ENCODE assay signal across 9 mouse cellular contexts in the genomic region with DNA sequence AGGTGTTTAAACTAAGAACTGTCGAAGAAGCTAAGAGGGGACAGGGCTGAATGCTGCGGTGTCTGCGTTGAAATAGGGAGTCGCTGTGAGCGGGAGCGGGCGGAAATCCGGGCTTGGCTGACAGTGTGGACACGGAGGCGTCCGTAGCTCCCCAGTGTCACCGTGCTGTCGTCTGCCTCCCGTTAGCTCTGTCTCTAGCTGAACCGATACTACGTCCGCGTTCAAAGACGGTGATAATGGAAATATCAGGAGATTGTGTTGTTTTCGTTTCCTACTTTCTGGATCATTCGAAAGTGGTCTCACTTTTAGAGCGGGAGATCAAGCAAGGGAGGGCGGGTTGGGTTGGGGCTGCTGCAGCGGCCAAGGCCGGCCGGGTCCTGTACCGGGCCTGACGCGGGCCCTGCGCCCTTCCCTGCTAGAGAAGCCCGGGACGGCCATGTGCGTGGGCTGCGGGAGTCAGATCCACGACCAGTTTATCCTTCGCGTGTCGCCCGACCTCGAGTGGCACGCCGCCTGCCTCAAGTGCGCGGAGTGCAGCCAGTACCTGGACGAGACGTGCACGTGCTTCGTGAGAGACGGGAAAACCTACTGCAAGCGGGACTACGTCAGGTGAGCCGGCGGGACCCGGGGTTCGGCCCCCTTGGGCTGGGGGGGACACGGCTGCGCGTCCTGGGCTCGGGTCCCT. TPM values are rescaled to one million over a fixed set of nuclear protein-coding genes. Genes with fewer than 3 reads are reported as not detected.
DNase-seq lines count a peak whose midpoint lies in the region; ATAC-seq lines count a peak whose summit lies in the region.
"Had no signal": no experiment of that assay in that cellular context is flagged by ENCODE, and none has a peak within 500 bp of the region (broad histone marks: within the 10 kb centered on the region; RNA-seq: fewer than 3 reads in every experiment).

No protein-coding gene starts in this region.

- DNase-seq in ovary, postnatal 36 days (ENCODE audit: low spot score), result peak; percentile 41
- DNase-seq in ovary, postnatal 14 days (ENCODE audit: low spot score), result no peak
- peak; percentile 43 to 52 for DNase-seq in cerebellum, postnatal 10 days
- peak; percentile 33 to 39 for DNase-seq in gastrocnemius, postnatal 4 days (ENCODE audit: low spot score in 2 of 2)
- DNase-seq in kidney, adult 18-20 months, result peak; percentile 60
- peak; percentile 34 to 44 for DNase-seq in lung, postnatal 4 days
- DNase-seq in spleen, postnatal 14 days (ENCODE audit: low spot score in 2 of 2), result no peak

- no peak for ATAC-seq in granulocyte monocyte progenitor cell, adult 5-6 weeks (replicated peaks; ENCODE audit: poor library complexity, severe bottlenecking)

RNA-seq across cellular contexts. Expression of gene Isl2, which starts 3.4 kb away (rescaled TPM):
- total RNA-seq in gastrocnemius, postnatal 4 days (2021), result not detected
- not detected in 2 replicates for total RNA-seq in granulocyte monocyte progenitor cell, adult 5-6 weeks (2014; fragmentation: Nextera tagmentation)
- not detected in 2 replicates for total RNA-seq in granulocyte monocyte progenitor cell, adult 5-6 weeks (2017)
- total RNA-seq: left cerebral cortex, adult 18-20 months had no signal

RNA-seq across cellular contexts. Expression of gene Etfa, which starts 29.8 kb away (rescaled TPM):
- total RNA-seq in gastrocnemius, postnatal 4 days (2021), result 100 to 1,000 TPM; 212 to 213 TPM
- total RNA-seq in granulocyte monocyte progenitor cell, adult 5-6 weeks (2014; fragmentation: Nextera tagmentation), result 79.9 and 109 TPM in 2 replicates
- total RNA-seq in granulocyte monocyte progenitor cell, adult 5-6 weeks (2017), result 67.4 and 84.7 TPM in 2 replicates

Comparison
In these comparisons a context has a peak if more than half of its experiments do, and no peak if none do; other contexts are left out.
1. DNase-seq: peak in ovary, postnatal 36 days (single experiment), cerebellum, postnatal 10 days (2 of 2), gastrocnemius, postnatal 4 days (2 of 2), kidney, adult 18-20 months (single experiment) and lung, postnatal 4 days (2 of 2); none in ovary, postnatal 14 days (single experiment) and spleen, postnatal 14 days (0 of 2).